Mouse (Mus musculus) bone marrow, adult 2 months (tissue): Measurements from ENCODE around the gene Prdx3.

Experiments
- CTCF ChIP-seq: fragments of 200-500 bp; IDR thresholded peaks from 2 replicates; pipeline ENCODE4 v1.5.1; 2011; ENCODE audit warnings: low read length, control low read depth; ENCODE audit not compliant: control insufficient read depth, insufficient read depth
- POLR2A ChIP-seq: fragments of 200-500 bp; IDR thresholded peaks from 2 replicates; pipeline ENCODE4 v1.6.1; 2011; ENCODE audit warnings: low read depth, mild to moderate bottlenecking, control low read depth, low read length, borderline replicate concordance; ENCODE audit not compliant: control insufficient read depth

- TF ChIP-seq CTCF (no peak), POLR2A (no peak)
Observed at GRCm38 (mm10) chr19:60916869-60917570, 42.7 kb upstream of the Prdx3 start.
